Mouse (Mus musculus) brain, embryonic 14.5 days (tissue): Measurements from ENCODE around the gene Amotl1.

Experiments used
- CTCF ChIP-seq: fragments of 200-500 bp; IDR thresholded peaks from 2 replicates; pipeline ENCODE4 v1.5.1; 2012; ENCODE audit warnings: inconsistent platforms, mild to moderate bottlenecking, moderate library complexity, borderline replicate concordance; ENCODE audit not compliant: insufficient read depth, insufficient read length; ENCODE audit errors: extremely low read depth
- POLR2A ChIP-seq: fragments of 200-500 bp; IDR thresholded peaks from 2 replicates; pipeline ENCODE4 v1.6.1; 2012; ENCODE audit warnings: mild to moderate bottlenecking, inconsistent platforms, borderline replicate concordance; ENCODE audit not compliant: poor library complexity, insufficient read depth, insufficient read length, severe bottlenecking; ENCODE audit errors: extremely low read depth

GRCm38 (mm10) chr9:14662876-14663275 is 18.0 kb upstream of the Amotl1 start:
- TF ChIP-seq POLR2A (no peak), CTCF (no peak)
